Mouse (Mus musculus) stomach, postnatal 0 days (tissue): ENCODE data around the gene Morc3. TPM values are rescaled to one million over a fixed set of nuclear protein-coding genes. Genes with fewer than 3 reads are reported as not detected.
"Not testable (repeated sequence)": the region's sequence is repeated elsewhere in the genome, so short reads cannot be mapped to it uniquely, and the experiment has no call there.

Source experiments
- ATAC-seq: fragments of 200-750 bp; cut with Nextera tagmentation; 2 replicates; pipeline ENCODE4 v1.8.0; 2017; ENCODE audit not compliant: low FRiP score, low TSS enrichment
- DNase-seq: peaks from one replicate; pipeline ENCODE4 v3.0.0-alpha.2; 2016; ENCODE audit warnings: low spot score
- H3K27ac ChIP-seq: fragments of 300-500 bp; sonication (generic); replicated peaks from 2 replicates; pipeline ENCODE4 v1.5.1; 2014; ENCODE audit warnings: mild to moderate bottlenecking, control low read depth
- H3K27me3 ChIP-seq: fragments of 300-500 bp; sonication (generic); 2 replicates; pipeline ENCODE4 v1.6.1; 2014; ENCODE audit warnings: low read length; ENCODE audit not compliant: control insufficient read depth, insufficient read depth
- H3K36me3 ChIP-seq: fragments of 300-500 bp; sonication (generic); 2 replicates; pipeline ENCODE4 v1.6.1; 2014; ENCODE audit warnings: low read length, mixed read lengths; ENCODE audit not compliant: control insufficient read depth, insufficient read depth
- H3K4me1 ChIP-seq: fragments of 300-500 bp; sonication (generic); replicated peaks from 2 replicates; pipeline ENCODE4 v1.6.1; 2014; ENCODE audit warnings: antibody characterized with exemption; ENCODE audit not compliant: control insufficient read depth, insufficient read depth
- H3K4me2 ChIP-seq: fragments of 300-500 bp; sonication (generic); replicated peaks from 2 replicates; pipeline ENCODE4 v1.6.1; 2014; ENCODE audit warnings: low read depth, mild to moderate bottlenecking, control low read depth, moderate library complexity
- H3K4me3 ChIP-seq: fragments of 300-500 bp; sonication (generic); 2 replicates; pipeline ENCODE4 v1.5.1; 2014; ENCODE audit warnings: low read depth, low read length, control low read depth
- H3K9ac ChIP-seq: fragments of 300-500 bp; sonication (generic); 2 replicates; pipeline ENCODE4 v1.6.1; 2014; ENCODE audit warnings: mild to moderate bottlenecking, low read length, control low read depth, mixed read lengths
- H3K9me3 ChIP-seq: fragments of 300-500 bp; sonication (generic); 2 replicates; pipeline ENCODE4 v1.6.1; 2016; ENCODE audit warnings: low read length; ENCODE audit not compliant: control insufficient read depth
- CTCF ChIP-seq: IDR thresholded peaks from 2 replicates; pipeline ENCODE4 v1.5.1; 2016; ENCODE audit warnings: antibody characterized with exemption, low read depth, mild to moderate bottlenecking, moderate library complexity
- EP300 ChIP-seq: optimal IDR thresholded peaks from 2 replicates; pipeline ENCODE3; 2016; ENCODE audit warnings: antibody characterized with exemption
- WGBS: fragments of 180-500 bp; shearing (Covaris S2); extraction: QIAGEN DNeasy Blood & Tissue Kit; methylation state at CpG from one replicate; pipeline ENCODE4 v1.1.7; 2014; 5-methylcytosine and 5-hydroxymethylcytosine counted together
- polyA plus RNA-seq: library from polyadenylated mRNA; unstranded; fragments of >200 nt; fragmentation: Nextera tagmentation; extraction: Ambion mirVana; gene quantifications from 2 replicates; pipeline ENCODE4 v1.2.1, GENCODE M21; 2015

Gene Morc3
- polyA plus RNA-seq, 1 experiment from 2014 or later, result 17.9 TPM

- Histone ChIP-seq H3K4me1 (no peaks in the 10 kb centered on the region), H3K27ac (no peak overlapping the region), H3K9ac (no peak overlapping the region), H3K9me3 (no peaks in the 10 kb centered on the region), H3K36me3 (no peaks in the 10 kb centered on the region), H3K27me3 (no peaks in the 10 kb centered on the region), H3K4me2 (no peak overlapping the region), H3K4me3 (no peak overlapping the region)
- DNase-seq (no peak), ATAC-seq (no peak)
- no peak for TF ChIP-seq EP300
- no peak for TF ChIP-seq CTCF
- 98% methylated on average over 3 of the region's 3 CpGs for WGBS
Measured at GRCm38 (mm10) chr16:93821706-93822105, 10.2 kb upstream of the Morc3 start.

GRCm38 (mm10) chr16:93822433-93823225 lies 9.3 kb upstream of the Morc3 start:
- H3K27ac ChIP-seq, H3K4me2 ChIP-seq, H3K9ac ChIP-seq, H3K4me3 ChIP-seq, H3K27me3 ChIP-seq, H3K4me1 ChIP-seq, ATAC-seq, H3K9me3 ChIP-seq, H3K36me3 ChIP-seq, DNase-seq: not testable (repeated sequence)
- WGBS, result 44% methylated on average over 4 of the region's 8 CpGs

- TF ChIP-seq EP300, result no peak
- 0 out of 2 replicates have a peak, but pooled peaks have one; percentile 18 for TF ChIP-seq CTCF
- Histone ChIP-seq H3K4me3 (no peak overlapping the region), H3K36me3 (no peaks in the 10 kb centered on the region), H3K9me3 (no peaks in the 10 kb centered on the region), H3K27ac (no peak overlapping the region), H3K9ac (no peak overlapping the region), H3K4me1 (no peaks in the 10 kb centered on the region), H3K4me2 (no peak overlapping the region), H3K27me3 (no peaks in the 10 kb centered on the region)
- no peak for DNase-seq
- WGBS, result 80% methylated on average over 4 of the region's 4 CpGs
- no peak for ATAC-seq
Measured at GRCm38 (mm10) chr16:93824799-93825198, 7.1 kb upstream of the Morc3 start.

GRCm38 (mm10) chr16:93825463-93825862 lies 6.5 kb upstream of the Morc3 start:
- no peak overlapping the region for H3K9ac ChIP-seq
- H3K36me3 ChIP-seq, result no peaks in the 10 kb centered on the region
- H3K4me2 ChIP-seq, result no peak overlapping the region
- no peaks in the 10 kb centered on the region for H3K4me1 ChIP-seq
- no peak for DNase-seq
- H3K27ac ChIP-seq, result no peak overlapping the region
- no peak overlapping the region for H3K4me3 ChIP-seq
- TF ChIP-seq EP300 (no peak), CTCF (no peak)
- ATAC-seq, result no peak
- 85% methylated on average over 4 of the region's 4 CpGs for WGBS
- no peaks in the 10 kb centered on the region for H3K27me3 ChIP-seq
- H3K9me3 ChIP-seq, result no peaks in the 10 kb centered on the region

- Histone ChIP-seq H3K9ac (no peak overlapping the region), H3K4me2 (no peak overlapping the region), H3K9me3 (no peaks in the 10 kb centered on the region), H3K36me3 (no peaks in the 10 kb centered on the region), H3K27me3 (no peaks in the 10 kb centered on the region), H3K4me3 (no peak overlapping the region), H3K27ac (no peak overlapping the region), H3K4me1 (no peaks in the 10 kb centered on the region)
- no peak for TF ChIP-seq EP300
- no peak for TF ChIP-seq CTCF
- ATAC-seq, result no peak
- WGBS, result 76% methylated on average over 11 of the region's 11 CpGs
- DNase-seq, result no peak
Measured at GRCm38 (mm10) chr16:93826054-93826453, 5.9 kb upstream of the Morc3 start.

- H3K27me3 ChIP-seq, H3K9me3 ChIP-seq, H3K4me2 ChIP-seq, H3K27ac ChIP-seq, H3K4me3 ChIP-seq, H3K4me1 ChIP-seq, H3K36me3 ChIP-seq, DNase-seq, ATAC-seq, H3K9ac ChIP-seq: not testable (repeated sequence)
- 38% methylated on average over 5 of the region's 5 CpGs for WGBS
Measured at GRCm38 (mm10) chr16:93826478-93826877, 5.4 kb upstream of the Morc3 start.
